Mouse (Mus musculus) forebrain, embryonic 10.5 days (tissue): ENCODE measurements around the gene Shb. TPM values are rescaled to one million over a fixed set of nuclear protein-coding genes. Genes with fewer than 3 reads are reported as not detected.
"Not testable (repeated sequence)": the region's sequence is repeated elsewhere in the genome, so short reads cannot be mapped to it uniquely, and the experiment has no call there.

Experiments used
- DNase-seq: peaks from one replicate; pipeline ENCODE4 v3.0.0-alpha.2; 2017; ENCODE audit warnings: low spot score; ENCODE audit errors: extremely low spot score
- H3K27ac ChIP-seq: fragments of 300-500 bp; sonication (generic); 2 replicates; pipeline ENCODE4 v1.5.1; 2016; ENCODE audit warnings: mild to moderate bottlenecking
- H3K27me3 ChIP-seq: fragments of 300-500 bp; sonication (generic); 2 replicates; pipeline ENCODE4 v1.6.1; 2016; ENCODE audit warnings: mild to moderate bottlenecking; ENCODE audit not compliant: poor library complexity, severe bottlenecking
- H3K36me3 ChIP-seq: fragments of 300-500 bp; sonication (generic); replicated peaks from 2 replicates; pipeline ENCODE4 v1.6.1; 2016; ENCODE audit warnings: mild to moderate bottlenecking, moderate library complexity
- H3K4me1 ChIP-seq: fragments of 300-500 bp; sonication (generic); 2 replicates; pipeline ENCODE4 v1.6.1; 2016
- H3K4me3 ChIP-seq: fragments of 300-500 bp; sonication (generic); 2 replicates; pipeline ENCODE4 v1.5.1; 2016; ENCODE audit warnings: mild to moderate bottlenecking, moderate library complexity
- H3K9me3 ChIP-seq: fragments of 300-500 bp; sonication (generic); 2 replicates; pipeline ENCODE4 v1.6.1; 2016; ENCODE audit warnings: mild to moderate bottlenecking, moderate library complexity
- WGBS: fragments of 180-500 bp; shearing (Covaris S2); methylation state at CpG from one replicate; pipeline ENCODE4 v1.1.7; 2016; 5-methylcytosine and 5-hydroxymethylcytosine counted together
- microRNA-seq: library from miRNA; unstranded; fragments of <30 nt; microRNA quantifications from one replicate; pipeline ENCODE4, GENCODE M21; 2017
- polyA plus RNA-seq: library from polyadenylated mRNA; unstranded; fragments of >200 nt; fragmentation: Nextera tagmentation; extraction: Ambion mirVana; gene quantifications from 2 replicates; pipeline ENCODE4 v1.2.1, GENCODE M21; 2016

Gene Shb
- polyA plus RNA-seq, 1 experiment from 2014 or later = 3.0 TPM

DNA sequence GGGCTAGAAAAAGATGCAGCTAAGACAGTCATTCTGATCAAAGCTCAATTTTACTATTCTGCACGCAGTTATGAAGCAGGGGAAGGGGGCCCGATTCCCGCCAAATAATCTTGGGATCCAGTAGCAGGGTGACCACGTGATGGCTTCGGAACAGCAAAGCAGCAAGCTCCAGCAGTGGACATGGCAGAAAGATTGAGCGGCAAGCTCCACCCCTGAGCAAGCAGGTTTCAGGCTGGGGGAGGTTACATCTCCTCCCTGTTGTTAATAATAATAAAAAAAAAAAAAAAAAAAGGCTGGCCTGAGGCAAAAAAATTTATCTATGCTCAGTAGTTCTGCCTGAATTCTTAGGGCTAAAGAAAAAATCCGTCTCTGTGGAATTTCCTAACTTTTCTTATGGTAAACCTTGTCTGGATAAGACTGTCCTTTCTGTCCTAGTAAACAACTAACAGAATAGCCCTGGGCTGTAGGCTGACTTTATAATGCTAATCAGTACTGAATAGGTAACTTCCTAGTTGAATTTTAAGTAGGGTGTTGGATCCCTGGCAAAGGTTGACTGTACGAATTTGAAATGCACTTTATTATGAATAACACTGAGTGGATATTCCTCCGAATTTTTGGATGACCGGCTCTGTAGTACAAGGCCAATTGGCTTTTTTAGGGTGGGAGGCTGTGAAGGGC is 151.2 kb downstream of the Shb start:
- not testable (repeated sequence) for DNase-seq, H3K27ac ChIP-seq, H3K4me1 ChIP-seq, H3K4me3 ChIP-seq, H3K27me3 ChIP-seq, H3K9me3 ChIP-seq
- WGBS = 90% methylated on average over 10 of the region's 10 CpGs
- H3K36me3 ChIP-seq = peaks cover 18% of the 10 kb centered on the region

- WGBS = 92% methylated on average over 4 of the region's 4 CpGs
Observed at GRCm38 (mm10) chr4:45376573-45376972, 155.7 kb downstream of the Shb start.

GRCm38 (mm10) chr4:45374879-45375278 is 157.4 kb downstream of the Shb start:
- H3K36me3 ChIP-seq = peaks cover 79% of the 10 kb centered on the region
- WGBS = 94% methylated on average over 5 of the region's 5 CpGs

More at GRCm38 (mm10) chr4:45376573-45376972, 155.7 kb downstream of the Shb start:
- Histone ChIP-seq H3K36me3 (peaks cover 62% of the 10 kb centered on the region), H3K4me3 (no peak overlapping the region), H3K9me3 (no peaks in the 10 kb centered on the region), H3K4me1 (no peaks in the 10 kb centered on the region), H3K27ac (no peak overlapping the region), H3K27me3 (no peaks in the 10 kb centered on the region)
- DNase-seq = no peak

More at GRCm38 (mm10) chr4:45374879-45375278, 157.4 kb downstream of the Shb start:
- H3K27me3 ChIP-seq = no peaks in the 10 kb centered on the region
- no peak for DNase-seq
- H3K9me3 ChIP-seq = no peaks in the 10 kb centered on the region
- H3K4me1 ChIP-seq = no peaks in the 10 kb centered on the region
- H3K4me3 ChIP-seq = no peak overlapping the region
- no peak overlapping the region for H3K27ac ChIP-seq

Small RNA genes lying within 50 kb of the gene (microRNA-seq; reads per million reads assigned to microRNA genes)
- gene Gm22518 (not detected), gene Gm25692 (not detected)

Other genes starting within 250 kb of the Shb start
- gene Trmt10b, start 235.3 kb downstream of the Shb start, polyA plus RNA-seq = 16.2 and 17.2 TPM in 2 replicates
- gene Dcaf10, start 190.4 kb downstream of the Shb start, polyA plus RNA-seq = 7.5 and 7.8 TPM in 2 replicates
- 124 and 125 TPM in 2 replicates for gene Exosc3, start 189.7 kb downstream of the Shb start, polyA plus RNA-seq
- gene Slc25a51, start 123.7 kb downstream of the Shb start, polyA plus RNA-seq = 78.5 and 83.3 TPM in 2 replicates